Mouse (Mus musculus): ENCODE measurements around the gene Ifna14.
"Not testable (repeated sequence)": the region's sequence is repeated elsewhere in the genome, so short reads cannot be mapped to it uniquely, and the experiment has no call there.

Gene Ifna14

GRCm38 (mm10) chr4:88571698-88572097 is at the start of gene Ifna14:
TSS of gene Ifna14 (minus strand) at chr4:88571798.
- DNase-seq (ENCODE audit: low spot score) = no peak

DNA sequence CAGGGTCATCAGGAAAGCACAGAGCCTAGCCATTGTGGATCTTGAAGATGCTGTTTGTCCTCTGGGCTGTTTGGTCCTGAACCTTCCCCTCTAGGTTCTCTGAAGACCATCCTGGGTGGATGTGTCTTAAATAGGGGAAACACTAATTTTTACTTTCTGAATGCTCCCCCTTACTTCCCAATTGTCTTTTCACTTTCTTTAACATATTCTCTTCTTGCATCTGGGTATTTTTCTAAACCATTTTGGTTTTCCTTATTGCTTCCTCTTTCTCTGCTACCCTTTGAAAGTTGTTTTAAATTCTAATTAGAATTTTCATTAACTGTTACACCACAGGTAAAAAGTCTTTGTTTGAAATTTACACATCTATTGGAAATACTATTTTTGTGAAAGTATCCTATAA is 31.7 kb upstream of the Ifna14 start, which contains the start of gene Ifna12:
Ifna12 (minus strand) TSS at position 101 of the 400 bp plus-strand sequence.
- no peak for DNase-seq (ENCODE audit: low spot score)

- DNase-seq (ENCODE audit: low spot score) = no peak
Observed at GRCm38 (mm10) chr4:88592285-88592684, 20.7 kb upstream of the Ifna14 start, which contains the start of gene Ifna9. TSS of gene Ifna9 (minus strand) at chr4:88592385.

DNA sequence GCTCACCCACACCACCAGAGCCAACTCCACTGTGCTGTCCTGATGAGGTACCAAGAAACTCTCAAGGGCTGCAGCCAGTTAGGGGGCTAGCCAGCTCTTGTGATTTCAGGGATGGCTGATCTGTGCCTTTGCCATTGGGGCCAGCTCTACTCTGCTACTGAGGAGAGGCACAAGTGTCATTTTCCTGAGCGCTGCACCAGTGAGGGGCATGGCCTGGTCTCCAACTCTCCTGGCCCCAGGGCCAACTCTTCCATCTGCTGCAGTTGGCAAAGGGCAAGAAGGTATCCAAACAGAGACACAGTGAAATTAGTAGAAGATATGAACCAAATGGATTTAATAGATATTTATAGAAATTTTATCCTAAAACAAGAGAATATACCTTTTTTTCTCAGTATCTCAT is 9.8 kb downstream of the Ifna14 start:
- no peak for DNase-seq (ENCODE audit: low spot score)

DNA sequence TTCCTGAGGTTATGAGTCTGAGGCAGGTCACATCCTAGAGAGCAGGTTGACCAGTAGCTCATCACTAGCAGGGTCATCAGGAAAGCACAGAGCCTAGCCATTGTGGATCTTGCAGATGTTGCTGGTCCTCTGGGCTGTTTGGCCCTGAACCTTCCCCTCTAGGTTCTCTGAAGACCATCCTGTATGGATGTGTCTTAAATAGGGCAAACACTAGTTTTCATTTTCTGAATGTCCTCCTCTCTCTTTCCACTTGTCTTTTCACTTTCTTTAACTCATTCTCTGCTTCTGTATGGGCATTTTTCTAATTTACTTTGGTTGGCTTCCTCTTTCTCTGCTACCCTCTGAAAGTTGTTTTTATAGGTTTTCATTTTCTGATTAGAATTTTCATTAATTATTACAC is 13.5 kb downstream of the Ifna14 start, which contains the start of gene Ifna15:
Ifna15 (minus strand) TSS at position 101 of the 400 bp plus-strand sequence.
- not testable (repeated sequence) for DNase-seq (ENCODE audit: low spot score)

- DNase-seq (ENCODE audit: low spot score) = peak; percentile 76
Observed at GRCm38 (mm10) chr4:88550161-88550945, 21.2 kb downstream of the Ifna14 start.

- no peak for DNase-seq (ENCODE audit: low spot score)
Observed at GRCm38 (mm10) chr4:88547986-88548385, 23.6 kb downstream of the Ifna14 start.

DNA sequence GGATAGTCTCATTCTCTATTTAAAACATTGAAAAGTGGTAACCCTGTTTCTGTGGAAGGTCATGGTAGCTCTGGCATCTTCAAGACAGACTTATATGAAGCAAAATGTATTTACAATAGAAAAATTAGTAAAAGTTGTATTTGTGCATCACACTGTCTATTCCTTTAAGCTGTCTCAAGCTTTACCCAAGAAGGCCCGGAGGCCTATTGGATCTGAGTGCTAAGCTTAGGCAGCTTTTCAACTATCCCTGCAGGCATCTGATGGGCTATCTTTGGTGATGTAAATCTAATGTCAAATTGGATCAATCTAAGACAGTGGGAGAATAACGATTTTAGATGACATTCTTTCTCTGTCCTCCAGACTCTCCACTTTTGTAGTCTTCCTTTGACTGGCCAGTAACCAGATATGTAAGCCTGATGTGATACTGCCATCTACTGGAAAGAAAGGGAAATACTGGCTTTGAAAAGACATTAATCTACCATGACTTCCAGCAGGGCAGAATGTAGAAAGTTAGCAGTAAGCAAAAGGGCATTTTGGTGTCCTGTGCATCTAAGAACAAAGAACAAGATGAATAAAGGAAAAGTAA is 27.9 kb downstream of the Ifna14 start:
- peak; percentile 35 for DNase-seq (ENCODE audit: low spot score)

DNA sequence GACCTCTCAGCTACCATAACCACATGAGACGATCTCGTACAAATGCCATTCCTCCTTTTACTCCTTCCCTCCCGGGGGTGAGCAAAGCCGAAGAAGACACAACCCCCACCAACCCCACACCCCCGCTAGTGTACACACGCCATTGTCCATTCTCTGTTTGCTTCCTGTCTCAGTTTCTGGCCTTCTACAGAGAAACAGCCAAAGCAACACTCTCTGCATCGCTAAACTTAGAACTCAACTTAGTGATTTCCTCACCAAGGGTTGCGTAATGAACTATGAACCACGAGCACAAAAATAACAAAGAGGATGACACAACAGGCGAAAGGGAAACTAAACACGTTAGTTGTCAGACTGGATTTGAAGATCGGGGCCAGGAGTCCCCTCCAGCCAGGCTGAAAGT is 34.3 kb downstream of the Ifna14 start:
- peak; percentile 22 for DNase-seq (ENCODE audit: low spot score)

DNA sequence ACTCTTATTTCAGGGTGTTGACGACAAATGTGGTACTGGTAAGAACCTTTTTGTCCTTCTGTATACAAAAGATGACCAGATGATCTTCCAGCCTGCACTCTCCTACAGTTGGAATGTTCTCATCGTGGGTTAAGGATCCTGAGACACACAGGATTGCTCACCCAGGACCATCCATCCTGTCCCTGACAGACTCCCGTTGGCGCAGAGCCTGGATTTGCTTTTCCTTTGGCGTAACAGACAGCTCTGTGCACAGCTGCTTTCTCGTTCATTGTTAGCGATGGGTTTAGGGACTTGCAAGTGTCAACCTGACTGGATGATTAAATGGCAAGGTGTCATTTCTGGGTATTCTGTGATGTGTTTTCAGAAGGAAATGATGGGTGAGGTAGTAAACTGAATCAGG is 35.0 kb downstream of the Ifna14 start:
- no peak for DNase-seq (ENCODE audit: low spot score)

DNA sequence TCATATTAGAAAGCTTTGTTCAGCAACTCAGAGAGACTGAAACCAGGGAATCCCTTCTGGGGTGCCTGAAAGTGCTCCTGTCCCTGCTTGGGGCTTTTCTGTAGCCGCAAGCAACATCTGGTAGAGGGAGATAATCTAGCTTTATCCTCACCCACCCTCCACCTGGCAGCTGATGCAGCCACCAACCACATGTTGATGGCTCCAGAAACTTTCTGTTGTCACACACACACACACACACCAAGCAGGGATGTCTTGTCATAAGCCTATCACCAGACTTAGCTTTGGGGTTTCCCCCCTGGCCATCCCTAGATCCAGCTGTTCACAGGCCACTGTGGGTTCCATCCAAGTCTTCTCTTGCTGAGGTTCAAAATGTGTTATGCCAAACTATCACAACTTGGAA is 35.9 kb downstream of the Ifna14 start:
- DNase-seq (ENCODE audit: low spot score) = no peak

- DNase-seq (ENCODE audit: low spot score) = no peak
Observed at GRCm38 (mm10) chr4:88534903-88535302, 36.7 kb downstream of the Ifna14 start.

DNA sequence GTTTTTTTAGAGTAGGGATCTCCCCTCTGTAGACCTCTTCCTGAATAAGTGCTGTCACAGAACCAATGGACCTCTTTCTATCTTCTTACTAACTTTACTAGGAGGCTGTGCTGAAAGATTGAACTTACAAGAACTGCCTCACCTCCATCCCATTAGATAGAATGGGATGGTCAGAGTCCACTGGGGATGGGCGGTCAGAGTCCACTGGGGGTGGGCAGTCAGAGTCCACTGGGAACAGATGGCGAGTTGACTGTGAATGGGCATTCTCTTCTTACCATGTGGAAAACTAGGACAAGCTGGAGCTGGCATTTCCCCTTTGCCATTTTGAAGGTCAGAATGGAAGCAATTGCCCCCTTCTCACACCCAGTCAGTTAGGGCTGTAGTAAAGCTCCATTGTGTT is 38.1 kb downstream of the Ifna14 start:
- no peak for DNase-seq (ENCODE audit: low spot score)

- DNase-seq (ENCODE audit: low spot score) = no peak
Observed at GRCm38 (mm10) chr4:88530892-88531291, 40.7 kb downstream of the Ifna14 start.

DNA sequence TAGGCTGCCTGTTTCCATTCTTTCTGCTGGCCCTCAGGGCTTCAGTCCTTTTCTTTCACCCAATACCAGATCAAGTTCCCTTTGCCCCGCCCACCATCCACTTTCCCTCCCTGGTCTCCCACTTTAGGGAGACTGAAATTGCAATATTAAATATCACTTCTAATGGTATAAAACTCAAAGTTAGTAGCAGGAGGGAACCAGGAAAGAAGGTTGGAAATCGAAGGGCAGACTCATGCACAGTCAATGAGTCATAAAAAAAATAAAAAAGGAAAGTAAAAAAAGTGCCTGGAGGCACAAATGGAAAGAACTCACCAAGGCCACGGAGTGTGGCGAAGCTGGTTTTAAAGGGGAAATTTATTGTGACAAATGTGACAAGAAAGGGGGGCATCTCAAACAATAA is 41.3 kb downstream of the Ifna14 start:
- no peak for DNase-seq (ENCODE audit: low spot score)

DNA sequence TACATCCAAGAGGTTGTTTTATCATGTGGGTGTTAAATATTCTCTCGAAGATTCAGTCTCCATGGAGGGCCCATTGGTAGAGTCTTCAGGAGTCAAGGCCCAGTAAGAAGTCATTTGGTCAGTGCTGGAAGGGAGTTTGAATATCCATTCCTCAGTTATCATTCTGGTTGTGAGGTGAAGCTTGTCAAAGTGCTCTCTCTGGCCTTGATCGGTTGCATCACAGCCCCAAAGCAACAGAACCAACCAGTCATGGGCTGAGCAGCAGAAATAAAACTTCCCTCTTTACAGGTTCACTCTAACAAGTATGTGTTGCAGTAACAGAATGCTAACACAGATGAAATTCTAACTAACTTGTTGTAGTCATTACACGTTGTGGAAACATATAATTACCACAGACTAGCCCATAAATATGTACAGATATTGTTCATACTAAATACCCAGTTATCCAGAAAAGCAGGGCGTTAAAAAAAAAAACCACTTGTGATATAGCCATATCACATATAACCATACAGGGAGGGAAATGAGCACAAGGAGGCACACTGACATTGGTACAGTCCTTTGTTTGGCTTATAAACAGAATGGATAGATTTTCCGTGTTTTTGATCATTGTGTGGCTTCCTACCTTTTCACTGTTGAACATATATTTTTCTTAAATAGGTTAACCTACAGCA is 45.1 kb downstream of the Ifna14 start:
- no peak for DNase-seq (ENCODE audit: low spot score)

DNA sequence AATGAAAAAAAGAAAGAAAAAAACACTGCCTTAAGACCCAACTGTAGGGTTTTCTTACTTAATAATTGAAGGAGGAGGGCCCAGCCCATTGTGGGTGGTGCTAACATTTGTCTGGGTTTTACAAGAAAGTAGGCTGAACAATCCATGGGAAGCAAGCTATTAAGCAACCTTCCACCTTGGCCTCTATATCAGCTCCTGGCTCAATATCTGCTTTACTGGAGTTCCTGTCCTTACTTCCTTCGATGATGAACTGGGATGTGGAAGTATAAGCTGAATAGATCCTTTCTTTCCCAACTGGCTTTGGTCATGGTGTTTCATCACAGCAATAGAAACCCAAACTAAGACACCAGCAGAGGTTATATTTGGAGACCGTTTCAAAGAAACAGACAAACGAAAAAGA is 46.2 kb downstream of the Ifna14 start:
- DNase-seq (ENCODE audit: low spot score) = no peak

DNA sequence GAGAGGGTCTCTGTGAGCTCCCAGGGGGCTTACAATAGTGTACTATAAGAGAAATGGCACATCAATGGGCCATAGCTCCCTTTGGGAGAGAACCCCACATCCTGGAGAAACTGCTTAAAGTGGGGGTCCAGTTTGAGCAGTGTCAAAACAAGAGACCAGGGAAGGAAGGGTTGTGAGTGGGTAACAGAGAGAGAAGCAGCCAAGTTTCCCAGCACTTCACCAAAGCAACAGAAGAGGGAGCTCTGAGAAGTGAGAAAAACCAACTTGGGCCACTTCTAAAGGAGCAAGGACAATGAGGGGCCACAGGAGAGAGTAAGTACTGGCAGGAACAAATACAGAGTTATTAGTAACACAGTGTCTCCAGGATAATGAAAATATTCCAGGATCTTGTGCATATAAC is 48.4 kb downstream of the Ifna14 start:
- peak; percentile 20 for DNase-seq (ENCODE audit: low spot score)

GRCm38 (mm10) chr4:88522674-88523073 is 48.9 kb downstream of the Ifna14 start, which contains the start of gene Ifnb1:
TSS of gene Ifnb1 (minus strand) at chr4:88522774.
- no peak for DNase-seq (ENCODE audit: low spot score)

All from layer of hippocampus, adult 11-12 months (tissue).